Mouse (Mus musculus): Measurements from ENCODE around the gene Phf23. TPM values are rescaled to one million over a fixed set of nuclear protein-coding genes. Genes with fewer than 3 reads are reported as not detected.

The Phf23 gene
- polyA plus RNA-seq, 1 experiment from 2014 or later: 41.3 TPM

GRCm38 (mm10) chr11:70019495-70020021, 24.0 kb downstream of the Phf23 start:
- Histone ChIP-seq H3K4me1 (ENCODE audit: control insufficient read depth, insufficient read depth, low read length) (peaks cover 64% of the 10 kb centered on the region), H3K9ac (replicated peaks; ENCODE audit: low read length) (peak overlapping the region; percentile 80; the same call in 1 of the 2 replicates), H3K4me3 (replicated peaks; ENCODE audit: low read depth, low read length) (peak overlapping the region; percentile 77), H3K27me3 (ENCODE audit: control insufficient read depth, insufficient read depth, low read length) (no peaks in the 10 kb centered on the region), H3K4me2 (ENCODE audit: low read length) (peak overlapping the region; percentile 89), H3K9me3 (ENCODE audit: control insufficient read depth, low read length) (no peaks in the 10 kb centered on the region), H3K36me3 (ENCODE audit: control insufficient read depth, insufficient read depth, low read length) (no peaks in the 10 kb centered on the region), H3K27ac (replicated peaks; ENCODE audit: low read depth, low read length) (peak overlapping the region; percentile 94)
- no peak for ATAC-seq (ENCODE audit: low FRiP score, low TSS enrichment)
- no peak for DNase-seq
- 17% methylated on average over 2 of the region's 2 CpGs for WGBS

- H3K4me3 ChIP-seq (replicated peaks; ENCODE audit: low read depth, low read length): peak overlapping the region; percentile 77
- H3K4me2 ChIP-seq (ENCODE audit: low read length): peak overlapping the region; percentile 89
- WGBS: 9% methylated on average over 8 of the region's 8 CpGs
- ATAC-seq (ENCODE audit: low FRiP score, low TSS enrichment): no peak
- H3K27me3 ChIP-seq (ENCODE audit: control insufficient read depth, insufficient read depth, low read length): no peaks in the 10 kb centered on the region
- no peaks in the 10 kb centered on the region for H3K9me3 ChIP-seq (ENCODE audit: control insufficient read depth, low read length)
- peak overlapping the region; percentile 80; the same call in 1 of the 2 replicates for H3K9ac ChIP-seq (replicated peaks; ENCODE audit: low read length)
- H3K27ac ChIP-seq (replicated peaks; ENCODE audit: low read depth, low read length): peak overlapping the region; percentile 94
- H3K36me3 ChIP-seq (ENCODE audit: control insufficient read depth, insufficient read depth, low read length): no peaks in the 10 kb centered on the region
- peaks cover 63% of the 10 kb centered on the region for H3K4me1 ChIP-seq (ENCODE audit: control insufficient read depth, insufficient read depth, low read length)
- peak; percentile 38 for DNase-seq
Observed at GRCm38 (mm10) chr11:70020022-70020631, 24.6 kb downstream of the Phf23 start.

DNA sequence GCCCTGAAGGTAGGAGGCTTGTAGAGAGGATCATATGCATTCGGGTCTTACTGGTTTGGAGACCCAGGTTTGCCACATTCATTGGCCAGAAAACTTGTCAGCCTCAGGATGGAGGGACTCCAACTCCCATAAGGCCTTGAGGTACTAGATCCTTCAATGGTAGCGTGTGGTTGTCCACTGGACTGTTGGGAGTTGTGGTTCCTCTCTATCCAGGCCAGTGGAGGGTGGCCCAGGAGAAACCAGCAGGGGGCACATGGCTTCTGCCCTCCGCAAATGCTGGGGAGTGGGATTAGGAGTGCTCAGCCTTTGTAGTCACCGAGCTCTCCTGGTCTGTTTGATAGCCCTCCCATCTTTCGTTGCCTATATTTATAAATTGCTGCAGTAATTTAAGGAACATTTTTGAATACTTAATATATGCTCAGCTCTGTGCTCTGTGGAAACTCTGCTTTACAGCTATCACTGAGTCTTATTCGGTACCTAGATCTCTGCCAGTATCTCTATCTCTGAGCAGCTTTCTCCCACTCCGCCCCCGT, 25.2 kb downstream of the Phf23 start:
- Histone ChIP-seq H3K4me1 (ENCODE audit: control insufficient read depth, insufficient read depth, low read length) (peaks cover 66% of the 10 kb centered on the region), H3K36me3 (ENCODE audit: control insufficient read depth, insufficient read depth, low read length) (no peaks in the 10 kb centered on the region), H3K9ac (replicated peaks; ENCODE audit: low read length) (peak overlapping the region; percentile 80), H3K4me2 (ENCODE audit: low read length) (peak overlapping the region; percentile 89), H3K9me3 (ENCODE audit: control insufficient read depth, low read length) (no peaks in the 10 kb centered on the region), H3K4me3 (replicated peaks; ENCODE audit: low read depth, low read length) (peak overlapping the region; percentile 77), H3K27ac (replicated peaks; ENCODE audit: low read depth, low read length) (peak overlapping the region; percentile 94), H3K27me3 (ENCODE audit: control insufficient read depth, insufficient read depth, low read length) (no peaks in the 10 kb centered on the region)
- DNase-seq (peak; percentile 89), ATAC-seq (ENCODE audit: low FRiP score, low TSS enrichment) (peak; percentile 83)
- 1% methylated on average over 8 of the region's 8 CpGs for WGBS

DNA sequence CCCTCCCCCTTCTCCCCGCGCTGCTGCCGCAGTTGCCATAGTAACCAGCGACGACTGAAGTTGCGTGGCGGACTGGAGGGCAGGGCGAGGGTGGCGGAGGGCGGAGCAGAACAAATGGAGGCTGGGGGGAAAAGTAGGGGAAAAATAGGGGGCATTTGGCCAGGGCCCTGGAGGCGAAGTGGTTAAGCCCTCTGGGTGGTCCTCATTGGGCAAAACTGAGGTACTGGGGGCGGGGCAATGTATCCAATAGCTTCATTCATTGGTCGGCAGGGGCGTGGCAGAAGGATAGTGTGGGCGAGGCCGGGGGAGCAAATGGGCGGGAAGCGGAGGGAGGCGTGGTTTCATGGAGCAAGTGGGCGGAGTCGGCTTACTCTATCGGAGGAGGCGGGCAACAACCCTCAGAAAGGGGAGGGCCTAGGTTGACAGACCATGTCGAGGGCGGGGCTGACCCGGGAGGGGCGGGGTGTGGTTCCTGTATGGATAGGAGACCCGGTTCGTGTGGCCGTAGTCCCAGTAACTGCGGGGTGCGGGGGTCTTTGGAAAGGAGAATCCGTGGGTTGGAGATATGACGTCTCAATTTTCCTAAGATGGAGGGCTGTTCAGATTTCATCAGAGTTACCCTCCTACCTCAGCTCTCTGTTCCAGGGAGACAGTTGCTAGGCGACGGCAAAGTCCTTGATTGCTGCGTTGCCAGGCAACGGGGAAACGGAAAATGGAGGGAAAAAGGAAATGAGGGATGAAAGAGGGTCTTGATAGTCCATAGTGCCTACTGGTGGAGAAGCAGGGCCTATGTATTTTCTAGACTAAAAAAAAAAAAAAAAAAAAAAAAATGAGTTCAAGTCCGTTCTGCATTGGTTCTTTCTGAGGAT, 25.9 kb downstream of the Phf23 start:
- peak overlapping the region; percentile 94 for H3K27ac ChIP-seq (replicated peaks; ENCODE audit: low read depth, low read length)
- H3K4me2 ChIP-seq (ENCODE audit: low read length): peak overlapping the region; percentile 89
- H3K4me3 ChIP-seq (replicated peaks; ENCODE audit: low read depth, low read length): peak overlapping the region; percentile 77
- under 1% methylated on average over 40 of the region's 40 CpGs for WGBS
- H3K4me1 ChIP-seq (ENCODE audit: control insufficient read depth, insufficient read depth, low read length): peaks cover 73% of the 10 kb centered on the region
- no peaks in the 10 kb centered on the region for H3K27me3 ChIP-seq (ENCODE audit: control insufficient read depth, insufficient read depth, low read length)
- peak overlapping the region; percentile 80; the same call in 1 of the 2 replicates for H3K9ac ChIP-seq (replicated peaks; ENCODE audit: low read length)
- ATAC-seq (ENCODE audit: low FRiP score, low TSS enrichment) (peak; percentile 87), DNase-seq (peak; percentile 99)
- H3K9me3 ChIP-seq (ENCODE audit: control insufficient read depth, low read length): no peaks in the 10 kb centered on the region
- no peaks in the 10 kb centered on the region for H3K36me3 ChIP-seq (ENCODE audit: control insufficient read depth, insufficient read depth, low read length)

DNA sequence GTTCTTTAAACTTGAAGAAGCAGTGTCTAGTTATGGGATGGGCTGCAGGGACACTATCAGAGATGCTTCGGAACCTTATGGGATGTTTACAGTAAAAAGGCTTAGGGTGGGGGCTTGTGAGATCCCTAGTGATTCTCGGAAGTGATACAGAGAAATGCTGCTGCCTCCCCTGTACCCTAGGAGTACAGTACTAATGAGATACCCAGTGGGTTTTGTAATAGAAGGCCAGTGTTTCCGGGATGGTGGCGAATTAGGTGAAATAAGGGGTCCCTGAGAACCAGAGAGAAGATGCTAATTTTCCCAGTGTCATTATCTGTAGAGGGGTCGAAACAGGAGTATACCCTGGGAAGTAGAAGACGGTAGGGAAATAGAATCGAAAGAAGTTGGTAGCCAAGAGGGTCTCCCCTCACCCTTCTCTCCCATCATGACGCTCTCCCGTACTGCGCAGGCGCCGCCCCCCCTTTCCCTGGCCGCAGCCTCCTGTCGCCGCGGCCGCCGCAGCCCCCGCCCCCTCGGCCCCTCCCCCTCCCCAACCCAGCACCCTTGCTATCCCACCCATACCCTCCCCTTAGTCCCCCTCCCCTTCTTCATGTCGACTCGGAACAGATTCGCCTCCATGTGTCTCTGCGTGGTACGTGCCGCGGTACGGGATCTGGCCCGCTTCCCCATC, 28.0 kb downstream of the Phf23 start:
- DNase-seq (peak; percentile 83), ATAC-seq (ENCODE audit: low FRiP score, low TSS enrichment) (no peak)
- 5% methylated on average over 22 of the region's 29 CpGs for WGBS
- Histone ChIP-seq H3K36me3 (ENCODE audit: control insufficient read depth, insufficient read depth, low read length) (no peaks in the 10 kb centered on the region), H3K9ac (replicated peaks; ENCODE audit: low read length) (peak overlapping the region; percentile 47), H3K4me2 (ENCODE audit: low read length) (peak overlapping the region; percentile 71), H3K27ac (replicated peaks; ENCODE audit: low read depth, low read length) (peak overlapping the region; percentile 66), H3K9me3 (ENCODE audit: control insufficient read depth, low read length) (no peaks in the 10 kb centered on the region), H3K4me3 (replicated peaks; ENCODE audit: low read depth, low read length) (peak overlapping the region; percentile 39), H3K27me3 (ENCODE audit: control insufficient read depth, insufficient read depth, low read length) (no peaks in the 10 kb centered on the region), H3K4me1 (ENCODE audit: control insufficient read depth, insufficient read depth, low read length) (peaks cover 82% of the 10 kb centered on the region)

- Histone ChIP-seq H3K9me3 (ENCODE audit: control insufficient read depth, low read length) (no peaks in the 10 kb centered on the region), H3K4me1 (ENCODE audit: control insufficient read depth, insufficient read depth, low read length) (peaks cover 82% of the 10 kb centered on the region), H3K4me3 (replicated peaks; ENCODE audit: low read depth, low read length) (peak overlapping the region; percentile 39), H3K27me3 (ENCODE audit: control insufficient read depth, insufficient read depth, low read length) (no peaks in the 10 kb centered on the region), H3K27ac (replicated peaks; ENCODE audit: low read depth, low read length) (peak overlapping the region; percentile 66), H3K9ac (replicated peaks; ENCODE audit: low read length) (peak overlapping the region; percentile 47), H3K4me2 (ENCODE audit: low read length) (peak overlapping the region; percentile 71), H3K36me3 (ENCODE audit: control insufficient read depth, insufficient read depth, low read length) (no peaks in the 10 kb centered on the region)
- no peak for ATAC-seq (ENCODE audit: low FRiP score, low TSS enrichment)
- no peak for DNase-seq
- WGBS: 13% methylated on average over 6 of the region's 6 CpGs
Observed at GRCm38 (mm10) chr11:70024151-70024514, 28.6 kb downstream of the Phf23 start.

GRCm38 (mm10) chr11:70026689-70027088, 31.1 kb downstream of the Phf23 start:
- peak overlapping the region; percentile 96 for H3K27ac ChIP-seq (replicated peaks; ENCODE audit: low read depth, low read length)
- H3K4me3 ChIP-seq (replicated peaks; ENCODE audit: low read depth, low read length): peak overlapping the region; percentile 24
- 1% methylated on average over 19 of the region's 19 CpGs for WGBS
- H3K4me1 ChIP-seq (ENCODE audit: control insufficient read depth, insufficient read depth, low read length): peaks cover 76% of the 10 kb centered on the region
- H3K4me2 ChIP-seq (ENCODE audit: low read length): peak overlapping the region; percentile 72
- DNase-seq (peak; percentile 62), ATAC-seq (ENCODE audit: low FRiP score, low TSS enrichment) (no peak)
- H3K27me3 ChIP-seq (ENCODE audit: control insufficient read depth, insufficient read depth, low read length): no peaks in the 10 kb centered on the region
- no peaks in the 10 kb centered on the region for H3K9me3 ChIP-seq (ENCODE audit: control insufficient read depth, low read length)
- peak overlapping the region; percentile 21; the same call in 1 of the 2 replicates for H3K9ac ChIP-seq (replicated peaks; ENCODE audit: low read length)
- peaks cover 12% of the 10 kb centered on the region for H3K36me3 ChIP-seq (ENCODE audit: control insufficient read depth, insufficient read depth, low read length)

DNA sequence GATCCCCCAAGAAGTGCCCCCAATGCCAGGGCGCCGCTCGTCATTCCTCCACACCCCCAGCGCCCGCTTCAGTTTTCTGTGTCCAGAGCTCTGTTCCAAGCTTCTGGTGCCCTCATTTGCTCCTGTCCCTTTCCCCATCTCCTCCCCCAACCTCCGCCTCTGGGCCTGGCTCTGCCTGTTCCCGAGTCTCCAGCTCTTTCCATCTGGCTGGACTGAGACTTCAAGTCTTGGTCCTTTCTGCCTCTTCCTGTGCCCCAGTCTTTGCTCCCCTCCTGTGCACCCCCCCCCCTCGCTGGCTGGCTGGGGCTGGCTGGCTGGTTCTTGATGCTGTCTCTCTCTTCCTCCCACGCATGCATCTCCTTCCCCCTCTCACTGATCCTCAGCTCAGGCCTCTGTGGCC, 31.8 kb downstream of the Phf23 start:
- WGBS: 26% methylated on average over 9 of the region's 9 CpGs
- Histone ChIP-seq H3K27ac (replicated peaks; ENCODE audit: low read depth, low read length) (peak overlapping the region; percentile 96), H3K9me3 (ENCODE audit: control insufficient read depth, low read length) (no peaks in the 10 kb centered on the region), H3K9ac (replicated peaks; ENCODE audit: low read length) (peak overlapping the region; percentile 21; the same call in 1 of the 2 replicates), H3K4me2 (ENCODE audit: low read length) (peak overlapping the region; percentile 72), H3K27me3 (ENCODE audit: control insufficient read depth, insufficient read depth, low read length) (no peaks in the 10 kb centered on the region), H3K4me1 (ENCODE audit: control insufficient read depth, insufficient read depth, low read length) (peaks cover 71% of the 10 kb centered on the region), H3K36me3 (ENCODE audit: control insufficient read depth, insufficient read depth, low read length) (peaks cover 20% of the 10 kb centered on the region), H3K4me3 (replicated peaks; ENCODE audit: low read depth, low read length) (peak overlapping the region; percentile 24)
- no peak for ATAC-seq (ENCODE audit: low FRiP score, low TSS enrichment)
- no peak for DNase-seq
